Mouse (Mus musculus) skeletal muscle tissue, postnatal 0 days (tissue): ENCODE data around the gene Aasdh. TPM values are rescaled to one million over a fixed set of nuclear protein-coding genes. Genes with fewer than 3 reads are reported as not detected.

ENCODE experiments used
- polyA plus RNA-seq: library from polyadenylated mRNA; unstranded; fragments of >200 nt; fragmentation: Nextera tagmentation; extraction: Ambion mirVana; gene quantifications from 2 replicates; pipeline ENCODE4 v1.2.1, GENCODE M21; 2015

The Aasdh gene
- 5.6 and 7.0 TPM in 2 replicates for polyA plus RNA-seq

GRCm38 (mm10) chr5:76905405-76906154, at the start of gene Aasdh:
Gene Aasdh (minus strand): TSS chr5:76905514.

DNA sequence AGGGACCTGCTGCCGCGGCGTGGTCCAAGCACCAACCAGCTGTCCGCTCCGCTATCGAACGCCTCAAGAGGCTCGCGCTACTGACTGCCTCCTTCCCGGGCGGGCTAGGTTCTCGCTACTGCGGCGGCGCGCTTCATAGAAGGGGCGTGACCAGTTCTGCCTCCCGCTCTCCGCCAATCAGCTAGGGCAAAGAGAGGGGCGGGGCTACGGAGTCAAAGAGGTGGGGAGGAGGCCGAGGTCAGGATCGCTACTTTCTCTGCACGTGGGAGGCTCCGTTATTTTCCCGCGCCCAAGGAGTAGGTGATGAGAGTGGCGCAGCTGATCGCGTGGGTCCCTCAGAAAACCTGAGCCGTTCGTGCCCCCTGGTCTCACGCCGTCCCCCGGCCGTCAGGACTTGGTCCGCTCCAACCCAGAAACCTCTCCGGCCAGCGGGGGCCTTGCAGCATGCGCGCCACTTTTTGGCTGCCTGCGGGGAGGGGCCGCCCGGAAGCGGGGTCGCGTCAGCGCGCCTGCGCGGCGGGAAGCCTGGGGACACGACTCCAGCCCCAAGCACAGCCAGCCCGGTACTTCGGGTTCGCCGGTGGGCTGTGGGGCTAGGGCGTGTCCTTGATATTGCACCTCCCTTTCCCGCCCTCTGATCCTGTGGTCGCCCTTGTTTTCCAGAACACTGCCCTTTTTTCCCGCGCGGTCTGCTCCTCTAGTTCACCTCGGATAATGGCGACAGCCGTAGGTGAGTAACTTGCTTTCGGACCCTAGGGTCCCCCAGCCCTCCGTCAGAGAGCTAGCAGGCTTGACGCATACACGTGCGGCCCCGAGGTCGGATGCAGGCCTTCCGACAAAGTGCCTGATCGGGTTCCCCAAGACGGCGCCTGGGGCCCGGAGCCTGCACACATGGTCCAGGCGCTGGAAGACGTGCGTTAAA, 46.1 kb upstream of the Aasdh start, which contains the start of the genes Paics and Ppat:
Gene Paics, plus strand, starts transcription at position 202 of the 922 bp plus-strand sequence.
Gene Ppat, minus strand, starts transcription at position 473 of the 922 bp plus-strand sequence.

Other genes with a start within 250 kb of the Aasdh start
- 6.3 and 6.6 TPM in 2 replicates for gene C530008M17Rik, start 249.0 kb downstream of the Aasdh start, polyA plus RNA-seq
- gene Paics, start 45.8 kb upstream of the Aasdh start, polyA plus RNA-seq, result 135 and 140 TPM in 2 replicates
- 28.4 and 29.4 TPM in 2 replicates for gene Ppat, start 46.1 kb upstream of the Aasdh start, polyA plus RNA-seq
- gene Srp72, start 69.2 kb upstream of the Aasdh start, polyA plus RNA-seq, result 44.1 and 46.4 TPM in 2 replicates
- gene Arl9, start 98.5 kb upstream of the Aasdh start, polyA plus RNA-seq, result not detected in 2 replicates
- gene Thegl, start 110.5 kb upstream of the Aasdh start, polyA plus RNA-seq, result not detected in 2 replicates
- gene Hopx, start 209.6 kb upstream of the Aasdh start, polyA plus RNA-seq, result 2.7 TPM in 2 replicates